Mouse (Mus musculus): ENCODE measurements at regions not wholly inside any gene's neighbourhood (a gene's known extent, or its start where the extent isn't known, plus 50 kb on each side); places are given as distances from the start of the nearest gene placed in this dataset.

DNA sequence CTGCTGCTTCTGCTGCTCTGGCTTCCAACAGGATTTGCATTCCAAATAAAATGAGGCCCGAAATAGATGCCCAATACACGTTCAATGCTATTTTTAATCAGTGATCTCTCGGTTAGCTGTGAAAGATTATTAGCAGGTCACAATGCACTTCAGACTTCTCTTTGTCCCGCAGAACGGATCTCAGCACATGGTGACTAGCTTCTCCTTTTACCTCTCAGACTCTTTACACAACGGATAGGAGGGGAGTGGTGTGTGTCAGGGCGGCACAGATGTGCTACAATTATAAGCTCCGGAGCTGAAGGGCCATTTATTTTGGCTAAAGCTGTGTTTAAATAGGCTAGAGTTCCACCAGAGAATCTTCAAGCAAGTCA, 56.7 kb upstream of the Tmem178 start:
- TF ChIP-seq SRF (IDR thresholded peaks at IDR 0.05; ENCODE audit: control insufficient read depth, insufficient read length, low read depth) (no peak), POLR2A (IDR thresholded peaks at IDR 0.05; ENCODE audit: insufficient read length, low read depth) (no peak), POLR2AphosphoS2 (IDR thresholded peaks at IDR 0.05; ENCODE audit: insufficient read length, low read depth) (no peak), MYOG (IDR thresholded peaks at IDR 0.05; ENCODE audit: control insufficient read depth in 1 of 3, insufficient read depth in 1 of 3, insufficient read length in 2 of 3, low read depth in 2 of 3) (no peak), TCF12 (IDR thresholded peaks at IDR 0.05; ENCODE audit: insufficient read depth, poor library complexity, severe bottlenecking) (no peak), MYOD1 (IDR thresholded peaks at IDR 0.05; ENCODE audit: control insufficient read depth in 1 of 3, insufficient read length in 2 of 3, low read depth in 2 of 3) (no peak), MAX (IDR thresholded peaks at IDR 0.05; ENCODE audit: low read depth) (no peak), CEBPB (IDR thresholded peaks at IDR 0.05; ENCODE audit: insufficient read depth, poor library complexity, severe bottlenecking) (no peak)
